Mouse (Mus musculus) layer of hippocampus, adult 18-20 months (tissue): Measurements from ENCODE around the gene Nfyc. TPM values are rescaled to one million over a fixed set of nuclear protein-coding genes. Genes with fewer than 3 reads are reported as not detected.

Experiments
- DNase-seq, 2 experiments: peaks; one replicate each; pipeline ENCODE4 v3.0.0; 2022; ENCODE audit warnings: low spot score in 2 of 2
- total RNA-seq, 2 experiments: library from RNA; stranded (reverse); gene quantifications; 2 replicates each; pipeline ENCODE4 v1.2.3; 2021

Nfyc gene
- total RNA-seq, 2 experiments from 2014 or later: 44.8 to 46.5 TPM

DNA sequence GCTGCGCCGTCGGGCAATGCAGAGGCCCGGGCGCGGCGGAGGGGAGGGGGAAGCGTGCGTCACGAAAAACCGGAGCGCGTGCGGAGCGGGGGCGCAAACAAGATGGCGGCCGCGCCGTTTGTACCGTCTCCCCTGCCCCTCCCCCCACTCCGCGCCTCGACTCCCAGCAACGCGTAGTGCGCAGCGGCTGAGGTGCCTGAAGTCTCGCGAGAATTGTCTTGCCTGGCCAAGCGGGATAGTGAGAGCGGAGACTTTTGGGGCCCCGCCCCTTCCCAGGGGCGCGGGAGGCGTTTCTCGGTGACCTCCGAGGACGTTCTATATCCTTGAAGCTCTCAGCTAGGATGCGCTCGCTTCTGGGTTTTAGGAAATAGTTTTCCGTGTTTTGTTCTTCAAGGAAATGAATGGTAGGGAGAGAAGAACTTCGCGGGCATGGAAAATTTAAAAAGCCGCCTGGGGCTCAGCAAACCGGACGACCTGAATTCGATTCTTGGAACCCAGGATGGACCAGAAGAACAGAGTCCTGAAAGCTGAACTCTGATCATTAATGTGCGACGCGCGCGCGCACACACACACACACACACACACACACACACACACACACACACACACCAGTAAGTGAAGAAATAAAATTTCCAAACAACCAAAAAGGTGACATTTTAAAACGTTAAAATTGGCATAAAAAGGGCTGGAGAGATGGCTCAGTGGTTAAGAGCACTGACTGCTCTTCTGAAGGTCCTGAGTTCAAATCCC, 5.6 kb downstream of the Nfyc start:
- peak; percentile 93 to 98 for DNase-seq

DNA sequence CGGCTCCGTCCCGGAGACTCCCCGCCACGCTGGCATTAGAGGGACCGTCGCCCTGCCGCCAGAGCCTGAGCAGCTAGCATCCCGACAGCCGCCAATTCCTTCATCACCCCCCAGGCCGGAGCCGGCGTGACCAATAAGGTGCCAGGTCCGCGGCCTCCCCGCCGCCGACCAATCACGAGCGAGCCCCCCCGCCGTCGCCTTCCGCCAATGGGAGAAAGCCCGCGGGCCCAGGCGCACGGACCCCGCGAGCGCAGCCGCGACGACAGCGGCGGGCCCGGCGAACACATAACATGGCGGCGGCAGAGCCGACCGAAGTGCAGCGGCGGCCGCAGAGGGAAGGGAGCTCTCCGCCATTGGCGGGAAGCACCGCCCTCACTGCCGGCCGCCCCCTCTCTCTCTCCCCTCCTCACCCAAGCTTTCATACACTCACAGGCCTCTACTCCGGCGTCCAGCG, 6.2 kb downstream of the Nfyc start:
- peak; percentile 93 to 96 for DNase-seq

DNA sequence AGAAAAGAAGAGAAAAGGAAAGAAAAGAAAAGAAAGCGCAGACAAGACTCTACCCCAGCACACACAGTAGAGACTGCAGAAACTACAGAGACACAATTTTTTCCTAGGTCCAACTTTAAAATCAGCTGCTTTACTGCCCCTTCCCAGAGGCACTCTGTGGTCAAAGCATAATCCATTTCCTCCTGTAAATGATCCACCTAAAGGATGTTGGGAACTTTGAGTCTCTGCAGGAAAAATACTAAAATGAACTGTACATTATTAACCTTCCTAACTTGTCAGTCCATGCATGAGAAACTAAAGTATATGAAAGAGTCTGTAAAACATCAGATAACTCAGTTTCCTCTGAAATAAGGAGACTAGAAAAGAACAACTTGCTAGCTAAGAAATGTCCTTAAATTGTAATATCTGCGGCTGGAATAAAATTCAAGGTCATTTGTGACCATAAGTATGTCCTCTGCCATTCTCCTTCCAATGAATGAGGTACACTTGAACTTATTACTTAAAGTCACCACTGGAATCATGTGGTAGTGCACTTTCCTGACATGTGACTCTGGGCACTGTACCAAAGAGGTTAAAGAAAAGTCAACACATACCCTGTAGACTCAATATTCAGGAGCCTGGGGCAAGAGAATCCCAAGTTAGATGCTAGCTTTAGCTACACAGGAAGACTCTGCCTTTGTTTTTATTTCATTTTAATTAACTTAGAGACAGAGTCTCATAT, 9.0 kb downstream of the Nfyc start:
- no peak for DNase-seq

DNA sequence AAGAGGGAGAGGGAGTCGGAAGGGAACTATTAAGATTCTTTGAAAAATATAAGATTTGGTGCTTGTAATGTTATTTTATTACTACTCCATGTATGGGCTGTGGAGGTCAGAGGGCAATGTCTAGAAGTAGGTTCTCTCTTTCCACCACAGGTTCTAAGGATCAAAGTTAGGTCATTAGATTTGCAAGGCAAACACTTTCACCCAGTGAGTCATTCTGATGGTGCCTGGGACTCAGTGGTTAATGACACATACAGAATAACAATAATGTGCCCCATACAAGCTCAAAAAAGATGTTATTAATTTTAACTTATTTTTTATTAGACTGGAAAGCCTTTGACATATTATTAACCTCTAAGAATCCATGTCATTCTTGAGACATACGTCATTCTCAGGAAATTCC, 11.5 kb downstream of the Nfyc start:
- no peak for DNase-seq

DNA sequence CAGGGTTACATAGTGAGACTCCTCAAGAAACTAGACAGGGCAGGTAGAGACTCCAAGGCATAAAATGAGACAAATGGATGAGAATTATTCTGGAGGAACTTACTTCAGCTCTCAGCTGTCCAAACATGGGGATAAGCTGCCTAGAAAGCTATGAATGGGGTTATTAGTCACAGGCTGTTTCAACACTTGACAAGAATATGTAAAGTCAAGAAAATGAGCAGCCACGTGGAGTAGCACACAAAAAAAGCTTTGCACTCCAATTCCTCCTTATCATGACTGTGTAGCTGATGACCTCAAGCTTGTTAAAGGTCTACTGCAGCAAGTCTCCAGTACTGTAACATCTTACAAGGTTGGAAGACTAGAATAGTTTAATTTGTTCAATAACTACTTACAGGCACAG, 12.1 kb downstream of the Nfyc start:
- DNase-seq: no peak

DNA sequence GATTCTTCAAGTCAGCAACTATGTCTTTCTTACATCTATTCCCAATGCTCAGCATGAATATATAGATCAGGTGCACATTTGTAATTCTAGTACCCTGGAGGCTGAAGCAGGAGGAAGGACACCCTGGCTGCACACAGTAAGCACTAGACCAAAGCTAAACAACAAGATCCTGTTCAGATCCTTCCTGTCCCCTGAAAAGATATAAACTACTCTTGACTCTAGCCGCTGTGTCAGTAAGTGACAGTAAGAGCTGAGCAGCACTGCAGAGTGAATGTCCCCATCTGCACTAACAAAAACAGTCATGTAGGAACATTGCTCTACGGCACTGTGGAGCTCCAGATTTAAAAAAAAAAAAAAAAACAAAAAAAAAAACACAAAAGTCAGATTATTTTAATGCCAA, 13.4 kb downstream of the Nfyc start:
- no peak for DNase-seq

DNA sequence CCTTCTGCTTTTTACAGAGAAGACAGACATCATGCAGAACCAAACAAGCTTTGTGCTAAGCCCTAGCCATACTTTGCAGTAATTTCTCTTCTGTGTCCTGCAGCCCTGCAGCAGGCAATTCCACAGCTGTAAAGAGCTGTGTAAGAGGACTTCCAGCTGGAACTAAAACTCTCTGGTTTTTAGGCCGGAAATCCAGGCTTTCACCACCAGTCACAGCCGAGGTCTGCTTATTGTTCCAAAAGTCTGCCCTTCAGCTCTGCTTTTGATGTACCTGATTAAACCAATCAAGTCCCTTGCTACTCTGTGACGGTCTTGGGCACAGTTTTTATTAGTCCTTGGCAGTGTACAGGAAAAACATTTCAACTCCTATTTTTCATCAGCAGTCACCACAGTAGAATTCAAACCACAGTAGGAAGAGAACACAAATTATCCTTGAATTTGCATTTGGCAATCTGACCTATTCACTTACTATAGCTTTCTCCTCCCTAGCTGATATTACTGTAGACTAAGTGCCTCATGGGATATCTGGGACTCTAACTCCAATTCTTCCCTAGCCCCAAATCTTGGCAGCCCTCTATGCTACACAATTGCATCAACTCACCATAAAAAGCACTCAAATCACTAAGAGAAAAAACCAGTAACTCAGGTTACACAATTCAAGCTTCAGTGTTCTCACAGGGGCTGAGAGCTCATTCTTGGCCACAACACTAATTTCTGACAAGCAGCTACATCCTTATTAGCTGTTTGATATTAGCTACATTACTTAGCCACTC, 14.2 kb downstream of the Nfyc start:
- no peak for DNase-seq

DNA sequence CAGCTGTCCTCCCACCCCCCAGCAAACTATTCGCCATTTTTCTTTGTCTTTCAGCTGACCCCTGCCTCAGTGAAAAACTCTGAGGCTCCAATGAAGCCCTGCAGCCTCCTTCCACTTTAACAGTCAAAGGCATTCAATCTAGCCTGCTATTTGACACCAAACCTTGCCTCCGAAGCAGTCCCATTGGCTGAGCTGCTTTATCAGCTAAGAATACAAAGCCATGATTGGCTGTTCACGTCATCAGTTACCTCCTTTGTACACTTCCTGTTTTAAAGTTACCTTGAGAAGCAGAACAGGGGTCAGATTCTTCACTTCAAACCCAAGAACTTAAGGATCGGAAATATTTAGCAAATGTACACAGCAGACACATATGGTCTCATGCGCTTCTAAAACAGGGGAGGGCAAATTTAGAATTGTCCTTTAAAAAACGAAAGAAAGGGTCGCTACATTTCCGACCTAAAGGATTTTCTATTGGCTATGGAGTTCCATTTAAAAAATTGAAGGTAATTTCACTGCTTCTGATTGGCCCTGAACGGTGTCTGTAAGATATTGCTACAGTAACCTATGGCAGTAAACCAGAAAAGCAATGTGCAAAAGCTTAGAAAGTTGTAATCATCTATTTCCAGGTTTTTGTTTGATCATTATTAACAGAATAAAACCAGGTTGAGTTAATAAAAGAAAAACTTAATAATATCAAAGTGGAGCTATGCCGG, 15.6 kb downstream of the Nfyc start:
- peak; percentile 74 to 92 for DNase-seq

DNA sequence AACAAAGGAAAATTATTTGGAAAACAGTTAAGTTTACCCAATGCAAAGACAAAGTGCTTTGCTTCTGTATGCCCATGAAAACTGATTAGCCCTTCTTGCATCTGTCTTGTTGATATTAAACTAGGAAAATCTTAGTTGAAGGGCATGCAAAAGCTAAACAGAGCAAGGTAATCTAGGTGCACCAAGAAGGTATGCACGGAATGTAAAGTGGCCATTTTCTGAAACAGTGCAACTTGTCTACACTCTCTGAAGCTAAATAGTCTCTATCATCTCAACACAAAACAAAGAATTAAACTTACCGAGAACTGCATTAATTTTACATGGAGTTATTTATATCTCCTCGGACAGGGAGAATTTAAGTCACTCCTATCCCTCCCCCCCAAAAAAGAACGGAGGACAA, 16.2 kb downstream of the Nfyc start:
- DNase-seq: no peak

DNA sequence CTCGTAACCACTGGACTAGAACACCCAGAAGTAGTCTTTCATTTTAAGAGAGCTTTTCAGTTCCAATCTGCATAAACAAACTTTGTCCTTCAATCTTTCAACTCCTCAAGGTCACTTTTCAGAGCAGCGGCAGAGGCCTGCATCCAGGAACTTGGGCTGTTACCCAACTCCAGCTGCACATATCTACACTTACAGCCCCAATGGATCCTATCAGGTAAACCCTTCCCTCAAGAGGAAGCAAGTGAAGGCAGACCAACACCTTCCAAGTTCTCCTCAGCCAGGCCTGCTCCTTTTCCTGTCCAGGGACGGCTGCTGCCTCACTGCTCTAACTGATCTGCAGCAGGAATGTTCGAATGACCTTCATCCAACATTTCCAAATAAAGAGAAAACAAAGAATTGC, 17.2 kb downstream of the Nfyc start:
- DNase-seq: no peak

DNA sequence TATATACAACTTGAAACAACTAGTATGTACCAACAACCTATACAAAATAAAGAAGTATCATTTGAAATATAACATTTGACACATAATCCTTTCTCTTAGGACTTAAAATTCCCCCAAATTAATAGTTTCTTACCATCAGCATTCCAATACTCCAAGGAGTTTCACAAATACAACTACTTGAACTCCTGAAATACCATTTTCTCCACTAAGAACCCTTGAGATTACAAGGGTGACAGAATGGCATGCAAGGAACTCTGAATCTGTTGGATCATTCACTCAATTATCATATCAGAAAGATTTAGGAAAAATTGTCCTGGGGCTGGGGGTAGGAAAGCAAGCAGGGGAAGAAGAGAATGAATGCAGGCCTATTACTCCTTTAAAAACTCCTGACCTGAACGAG, 17.6 kb downstream of the Nfyc start:
- DNase-seq: no peak

DNA sequence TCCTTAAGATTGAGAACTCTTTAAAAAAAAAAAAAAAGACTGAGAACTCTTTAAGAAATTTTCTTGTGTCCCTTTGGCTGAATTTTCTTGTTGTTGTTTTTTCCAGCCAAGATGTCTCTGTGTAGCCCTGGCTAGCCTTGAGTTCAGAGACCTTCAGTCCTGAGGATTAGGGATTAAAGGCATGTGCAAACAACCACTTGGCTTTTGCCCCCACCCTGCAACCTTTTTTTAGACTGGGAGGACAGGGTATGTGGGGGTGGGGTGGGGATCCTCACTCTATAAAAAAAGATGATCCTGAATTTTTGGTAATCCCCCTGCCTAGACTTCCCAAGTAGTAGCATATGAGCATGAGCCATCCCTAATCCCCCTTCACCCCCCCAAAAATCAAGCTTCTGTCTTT, 25.6 kb downstream of the Nfyc start:
- no peak for DNase-seq

DNA sequence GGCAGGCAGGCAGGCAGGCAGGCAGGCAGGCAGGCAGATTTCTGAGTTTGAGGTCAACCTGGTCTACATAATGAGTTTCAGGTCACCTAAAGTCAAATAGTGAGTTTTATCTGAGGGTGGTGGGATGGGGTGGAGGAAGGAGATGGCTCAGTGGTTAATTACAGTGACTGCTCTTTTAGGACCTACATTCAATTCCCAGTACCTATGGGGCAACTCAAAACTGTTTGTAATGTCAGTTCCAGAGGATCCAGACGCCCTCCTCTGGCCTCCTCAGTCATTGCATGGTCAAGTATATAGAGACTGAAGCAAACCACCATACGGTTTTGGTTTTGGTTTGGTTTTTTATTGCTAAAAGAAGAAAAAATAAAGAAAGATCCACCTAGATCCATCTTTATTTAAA, 29.9 kb downstream of the Nfyc start:
- no peak for DNase-seq

DNA sequence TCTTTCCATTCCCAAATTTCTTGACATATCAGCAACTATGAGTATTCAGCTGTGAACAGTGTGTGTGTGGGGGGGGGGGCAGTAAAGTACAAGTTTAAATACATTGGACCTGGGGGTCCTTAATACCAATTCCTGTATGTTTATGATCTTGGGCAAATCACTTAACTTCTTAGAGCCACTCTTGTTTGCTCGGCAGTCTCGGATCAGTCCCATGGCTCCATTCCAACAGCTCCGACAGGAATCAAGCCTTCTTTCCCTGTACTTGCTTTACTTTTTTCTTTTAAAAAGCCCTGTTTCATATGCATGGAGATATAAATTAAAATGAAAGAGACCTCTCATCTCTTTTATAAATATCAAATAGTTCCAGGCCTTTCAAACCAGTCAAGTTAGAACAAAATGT, 30.7 kb downstream of the Nfyc start:
- DNase-seq: no peak

DNA sequence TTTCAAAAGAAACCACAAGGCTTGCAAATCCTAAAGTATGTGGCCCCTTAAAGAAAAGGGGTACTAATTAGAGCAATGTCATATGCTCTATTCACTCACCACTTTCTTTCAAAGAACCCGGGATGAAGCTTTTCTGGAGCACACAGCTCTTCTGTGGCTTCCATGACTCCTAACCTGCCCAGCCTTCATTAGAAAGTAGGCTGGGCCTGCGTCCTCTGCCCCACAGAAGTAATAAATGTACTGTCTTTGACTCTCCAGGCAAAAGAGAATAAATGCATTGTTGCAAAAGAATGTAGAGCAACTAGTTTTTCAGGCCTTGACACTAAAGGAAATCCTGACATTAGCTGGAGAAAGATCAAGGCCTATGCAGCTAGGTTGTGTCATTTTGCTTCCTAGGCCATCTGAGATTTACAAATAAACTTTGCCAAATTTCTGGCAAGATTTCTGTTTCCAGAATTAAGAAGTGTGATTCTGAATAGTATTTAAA, 31.6 kb downstream of the Nfyc start:
- DNase-seq: no peak

DNA sequence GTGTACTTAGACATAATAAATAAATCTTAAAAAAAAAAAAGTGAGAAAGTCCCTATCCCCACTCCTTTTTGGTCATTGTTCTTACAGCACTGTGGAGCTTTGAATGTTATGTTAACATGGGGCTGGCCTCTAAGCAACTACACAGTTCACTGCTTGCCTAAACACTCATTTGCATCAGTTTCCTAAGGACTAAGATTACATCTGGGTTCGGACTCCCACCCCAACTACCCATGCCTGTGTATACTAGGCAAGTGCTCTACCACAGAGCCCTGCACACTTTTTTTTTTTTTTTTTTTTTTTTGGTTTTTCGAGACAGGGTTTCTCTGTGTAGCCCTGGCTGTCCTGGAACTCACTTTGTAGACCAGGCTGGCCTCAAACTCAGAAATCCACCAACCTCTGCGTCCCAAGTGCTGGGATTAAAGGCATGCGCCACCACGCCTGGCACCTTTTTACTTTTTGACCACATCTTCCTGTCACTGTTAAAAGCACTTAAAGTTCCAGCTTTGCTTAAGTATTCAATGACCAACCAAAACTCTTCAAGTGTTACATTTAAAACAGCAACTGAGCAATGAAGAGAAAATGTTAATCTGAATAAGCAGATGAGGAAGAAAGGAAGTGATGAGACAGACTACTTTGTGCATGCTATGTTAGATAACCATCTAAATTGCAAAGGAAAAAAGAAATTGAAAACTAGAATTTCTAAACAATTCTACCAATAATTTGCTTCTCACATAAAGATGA, 33.2 kb downstream of the Nfyc start:
- DNase-seq: no peak

DNA sequence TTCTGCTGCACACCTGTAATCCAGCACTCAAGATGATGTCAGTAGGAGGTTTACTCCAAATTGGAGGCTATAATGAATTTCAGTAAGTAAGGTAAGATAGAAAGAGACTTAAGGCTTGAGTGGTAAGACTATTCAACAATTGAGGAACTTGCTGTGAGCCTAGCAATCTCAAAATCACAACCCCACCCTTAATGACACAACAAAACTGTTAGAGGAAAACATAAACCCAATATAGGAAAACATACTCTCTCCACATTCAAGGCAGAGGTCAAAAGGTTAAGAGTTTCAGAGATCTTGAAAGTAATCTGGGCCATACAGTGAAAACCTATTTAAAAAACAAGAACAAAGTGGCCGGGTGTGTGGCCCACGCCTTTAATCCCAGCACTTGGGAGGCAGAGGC, 34.7 kb downstream of the Nfyc start:
- no peak for DNase-seq

DNA sequence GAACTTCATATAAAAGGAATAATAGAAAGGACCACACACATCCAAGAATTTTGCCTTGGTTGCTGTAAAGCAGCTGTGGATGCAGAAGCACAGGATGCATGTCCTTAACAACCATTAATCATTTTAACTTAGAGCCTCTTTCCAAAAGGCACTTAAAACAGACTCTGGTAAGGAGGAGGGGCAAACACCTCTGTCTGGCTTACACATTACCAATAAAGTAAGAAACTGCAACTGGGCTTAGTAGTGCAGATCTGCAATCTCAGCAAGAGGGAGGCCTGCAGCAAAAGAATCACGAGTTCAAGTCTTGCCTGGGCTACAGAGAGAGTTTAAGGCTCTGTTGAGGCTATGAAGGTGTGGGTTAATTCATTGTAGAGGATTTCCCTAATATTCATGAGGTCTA, 35.7 kb downstream of the Nfyc start:
- DNase-seq: no peak

DNA sequence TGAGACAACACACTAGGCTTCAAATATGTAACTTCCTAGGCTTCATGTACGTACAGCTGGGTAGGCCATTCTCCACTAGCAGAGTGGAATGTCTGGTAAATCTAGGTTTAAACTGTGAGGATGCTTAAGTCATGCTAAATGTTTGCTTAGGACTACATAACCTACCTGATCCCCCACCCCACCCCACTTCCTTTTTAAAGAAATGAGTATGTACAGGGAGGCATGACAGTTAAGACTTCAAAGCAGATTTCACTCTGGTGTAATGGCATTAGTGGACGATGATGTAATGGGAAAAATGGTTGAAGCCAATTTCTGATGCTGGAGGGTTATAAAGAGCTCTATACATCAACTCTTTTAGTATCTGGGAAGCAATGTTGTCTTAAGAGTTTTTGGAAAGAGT, 38.5 kb downstream of the Nfyc start:
- no peak for DNase-seq

DNA sequence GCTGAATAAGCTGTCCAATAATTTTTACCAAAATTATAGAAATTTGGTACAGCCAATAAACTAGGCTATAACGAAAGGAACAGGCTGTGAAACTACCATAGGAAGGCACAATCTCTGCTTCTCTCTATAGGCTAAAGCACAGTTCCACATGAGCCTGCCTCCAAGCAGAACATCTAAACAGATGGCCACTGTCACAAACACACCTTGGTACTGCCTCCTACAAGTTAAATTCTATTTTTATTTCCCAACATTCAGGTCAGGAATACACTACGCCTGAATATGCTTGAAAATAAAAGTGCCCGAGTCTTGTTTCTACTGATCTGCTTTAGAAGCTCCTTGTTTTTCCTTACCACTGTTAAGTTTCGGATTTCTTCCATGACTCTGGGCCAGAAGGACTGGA, 41.3 kb downstream of the Nfyc start:
- DNase-seq: no peak

DNA sequence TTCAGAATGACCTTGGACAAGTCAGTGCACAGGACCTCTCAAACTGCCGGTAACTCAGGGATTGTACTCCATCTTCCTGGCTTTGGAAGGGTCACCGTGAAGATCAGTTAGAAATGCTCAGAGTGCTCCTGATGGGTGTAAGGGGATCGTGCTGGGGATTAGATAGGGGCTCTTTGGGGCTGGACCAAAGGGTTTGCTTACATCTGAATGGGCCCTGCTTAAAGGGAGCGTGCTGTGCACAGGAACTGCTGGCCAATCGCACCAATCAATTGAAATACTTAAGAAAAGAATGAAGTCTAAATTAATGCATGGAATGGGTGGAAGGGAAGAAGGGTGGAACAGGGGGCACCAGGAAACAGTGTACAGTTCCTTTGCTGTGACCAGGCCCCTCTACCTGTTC, 75.6 kb downstream of the Nfyc start:
- DNase-seq: no peak
